Mouse (Mus musculus): Measurements from ENCODE around the gene Calb2. TPM values are rescaled to one million over a fixed set of nuclear protein-coding genes. Genes with fewer than 3 reads are reported as not detected.

Calb2 gene
- polyA plus RNA-seq (2017; shearing (Covaris generic)), result not detected

DNA sequence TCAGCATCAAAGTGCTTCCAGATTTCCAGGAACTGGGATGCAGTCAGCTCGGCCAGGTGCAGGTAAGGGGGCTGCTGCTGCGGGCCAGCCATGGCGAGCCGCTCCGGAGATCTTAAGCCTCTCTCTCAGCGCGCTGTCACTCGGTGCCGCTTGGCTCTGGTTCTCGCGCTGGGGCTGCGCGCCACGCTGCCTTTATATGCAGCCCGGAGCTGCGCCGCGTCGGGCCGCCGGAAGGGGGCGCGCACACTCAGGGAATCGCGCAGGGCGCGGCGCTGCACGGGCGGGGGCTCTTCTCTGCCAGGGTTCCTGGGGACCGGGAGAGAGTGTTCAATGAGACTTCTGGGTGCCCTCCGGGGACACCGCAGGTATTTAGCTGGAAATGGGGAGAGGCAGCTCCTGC is at the start of gene Calb2:
TSS of gene Calb2 (minus strand) at position 165 of the 400 bp plus-strand sequence.

DNA sequence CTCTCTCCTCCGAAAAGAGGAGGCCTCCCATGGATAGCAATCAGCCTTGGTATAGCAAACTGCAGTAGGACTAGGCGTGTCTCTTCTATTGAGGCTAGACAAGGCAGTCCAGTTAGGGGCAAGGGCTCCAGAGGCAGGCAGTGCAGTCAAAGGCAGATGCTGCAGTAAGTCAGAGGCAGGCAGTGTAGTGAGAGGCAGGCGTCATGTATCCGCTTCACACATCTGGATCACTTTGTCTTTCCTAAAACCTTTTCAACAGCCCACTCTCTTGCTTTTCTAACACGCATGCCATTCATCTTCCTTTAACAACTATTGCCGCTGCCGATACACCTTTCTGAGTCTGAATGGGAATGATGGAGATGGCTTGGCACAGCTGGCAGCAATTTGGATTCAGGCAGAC is 47.4 kb upstream of the Calb2 start, which contains the start of gene Cmtr2:
TSS of gene Cmtr2 (plus strand) at position 301 of the 400 bp plus-strand sequence.

DNA sequence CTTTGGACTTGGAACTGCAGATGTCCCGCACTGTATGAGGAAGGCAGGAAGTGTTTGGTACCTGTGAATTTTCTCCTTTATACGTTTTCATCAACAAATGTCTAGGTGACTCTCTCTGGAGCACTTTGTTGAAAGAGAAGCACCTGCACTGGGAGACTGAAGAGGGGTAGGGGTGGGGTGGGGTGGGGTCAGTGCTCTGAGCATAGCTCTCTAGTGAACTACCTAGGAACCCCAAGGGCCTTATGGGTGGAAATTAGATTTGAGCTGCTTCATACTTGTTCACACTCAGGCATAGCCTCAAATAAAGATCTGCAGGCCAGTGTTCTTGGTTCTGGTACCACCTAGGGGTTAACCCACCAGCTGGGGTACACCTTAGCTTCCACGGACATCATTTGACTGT is 65.4 kb downstream of the Calb2 start, which contains the start of gene Gm17720:
TSS of gene Gm17720 (minus strand) at position 101 of the 400 bp plus-strand sequence.

DNA sequence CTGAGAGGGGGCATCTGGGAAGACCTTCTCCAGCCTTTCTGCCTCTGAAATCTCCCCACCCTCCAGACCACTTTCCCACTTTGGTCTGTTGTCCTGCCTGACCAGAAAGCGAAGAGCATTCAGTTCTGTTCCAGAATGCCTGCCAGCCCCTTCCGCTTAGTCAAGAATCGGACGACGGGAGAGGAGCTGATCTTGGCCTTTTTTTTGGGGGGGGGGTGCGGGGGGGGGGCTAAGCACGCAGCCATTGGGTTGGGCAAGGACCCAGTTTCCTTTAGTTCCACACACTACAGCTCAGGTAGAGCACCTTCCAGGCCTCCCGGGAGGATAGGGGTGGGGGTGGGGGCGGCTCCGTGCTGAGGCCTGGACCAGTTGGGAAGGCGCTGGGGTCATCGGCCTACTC is 67.1 kb downstream of the Calb2 start, which contains the start of gene Gm21964:
TSS of gene Gm21964 (plus strand) at position 301 of the 400 bp plus-strand sequence.

Other genes with a start within 250 kb of the Calb2 start
- not detected for gene Marveld3, start 206.0 kb downstream of the Calb2 start, polyA plus RNA-seq (2017; shearing (Covaris generic))
- not detected for gene Tat, start 177.8 kb downstream of the Calb2 start, polyA plus RNA-seq (2017; shearing (Covaris generic))
- not detected for gene Chst4, start 128.5 kb downstream of the Calb2 start, polyA plus RNA-seq (2017; shearing (Covaris generic))
- gene Zfp612, start 88.5 kb downstream of the Calb2 start, polyA plus RNA-seq (2017; shearing (Covaris generic)), result 4.9 TPM
- gene Gm21964, start 67.0 kb downstream of the Calb2 start, polyA plus RNA-seq (2017; shearing (Covaris generic)), result not detected
- gene Gm17720, start 65.5 kb downstream of the Calb2 start, polyA plus RNA-seq (2017; shearing (Covaris generic)), result not detected
- 13.4 TPM for gene Cmtr2, start 47.5 kb upstream of the Calb2 start, polyA plus RNA-seq (2017; shearing (Covaris generic))
- gene Hydin, start 98.8 kb upstream of the Calb2 start, polyA plus RNA-seq (2017; shearing (Covaris generic)), result not detected

All from inflammation-experienced regulatory T-cells, adult 16 weeks (primary cell).